Mouse (Mus musculus): ENCODE measurements around the gene Gm3285. TPM values are rescaled to one million over a fixed set of nuclear protein-coding genes. Genes with fewer than 3 reads are reported as not detected.

The Gm3285 gene
- polyA plus RNA-seq (2015; fragmentation: Nextera tagmentation; extraction: Ambion mirVana) = not detected in 2 replicates

DNA sequence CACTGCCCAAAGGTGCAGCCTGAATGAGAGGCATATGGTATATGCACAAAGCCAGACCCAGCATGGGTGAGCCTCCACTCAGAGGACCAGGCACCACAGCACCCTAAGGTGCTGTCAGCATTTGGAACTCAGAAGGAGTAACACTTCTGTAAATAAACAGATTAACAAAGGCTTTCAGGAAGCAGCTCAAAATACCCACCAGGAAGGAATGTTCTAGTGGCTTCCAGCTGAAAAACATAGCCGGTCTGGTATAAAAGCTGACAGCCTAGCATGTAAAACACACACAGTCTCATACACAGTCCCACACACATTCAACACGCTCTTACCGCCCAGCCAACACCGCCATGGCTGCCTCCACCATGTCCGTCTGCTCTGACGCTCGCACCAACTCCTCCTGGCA lies at the start of gene Gm3285:
TSS of gene Gm3285 (plus strand) at position 301 of the 400 bp plus-strand sequence.
- ATAC-seq = no peak
- H3K9ac ChIP-seq (replicated peaks) = no peak within 1 kb of the TSS
- WGBS = 50% methylated on average over 7 of the region's 7 CpGs
- H3K4me1 ChIP-seq (replicated peaks) = 0 out of 2 replicates have a peak, but pooled peaks cover 5% of the 10 kb centered on the region
- H3K4me3 ChIP-seq (replicated peaks) = no peak within 1 kb of the TSS
- H3K27me3 ChIP-seq = no peaks in the 10 kb centered on the region
- H3K36me3 ChIP-seq = no peaks in the 10 kb centered on the region
- no peak within 1 kb of the TSS for H3K27ac ChIP-seq
- H3K4me2 ChIP-seq (replicated peaks) = no peak within 1 kb of the TSS
- H3K9me3 ChIP-seq = no peaks in the 10 kb centered on the region

DNA sequence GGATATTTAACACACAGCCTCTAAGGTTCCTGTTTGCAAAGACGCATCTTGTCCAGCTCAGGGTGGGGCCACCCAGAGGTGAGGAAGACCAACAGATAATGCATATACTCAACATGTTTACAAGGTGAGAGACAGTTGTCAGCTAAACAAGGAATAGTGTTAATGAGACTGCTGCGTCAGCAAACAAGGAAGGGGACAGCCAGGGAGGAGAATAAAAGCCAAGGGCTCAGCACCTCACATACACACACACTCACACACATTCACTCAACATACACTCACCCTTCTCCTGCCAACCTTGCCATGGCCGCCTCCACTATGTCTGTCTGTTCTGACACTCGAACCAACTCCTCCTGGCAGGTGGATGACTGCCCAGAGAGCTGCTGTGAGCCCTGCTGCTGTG lies 47.4 kb upstream of the Gm3285 start, which contains the start of gene Gm2696:
TSS of gene Gm2696 (plus strand) at position 301 of the 400 bp plus-strand sequence.
- WGBS = 64% methylated on average over 4 of the region's 4 CpGs
- Histone ChIP-seq H3K9me3 (no peaks in the 10 kb centered on the region), H3K27ac (no peak within 1 kb of the TSS), H3K9ac (replicated peaks) (no peak within 1 kb of the TSS), H3K36me3 (no peaks in the 10 kb centered on the region), H3K4me2 (replicated peaks) (no peak within 1 kb of the TSS), H3K4me3 (replicated peaks) (no peak within 1 kb of the TSS), H3K27me3 (no peaks in the 10 kb centered on the region), H3K4me1 (replicated peaks) (no peaks in the 10 kb centered on the region)
- no peak for ATAC-seq

DNA sequence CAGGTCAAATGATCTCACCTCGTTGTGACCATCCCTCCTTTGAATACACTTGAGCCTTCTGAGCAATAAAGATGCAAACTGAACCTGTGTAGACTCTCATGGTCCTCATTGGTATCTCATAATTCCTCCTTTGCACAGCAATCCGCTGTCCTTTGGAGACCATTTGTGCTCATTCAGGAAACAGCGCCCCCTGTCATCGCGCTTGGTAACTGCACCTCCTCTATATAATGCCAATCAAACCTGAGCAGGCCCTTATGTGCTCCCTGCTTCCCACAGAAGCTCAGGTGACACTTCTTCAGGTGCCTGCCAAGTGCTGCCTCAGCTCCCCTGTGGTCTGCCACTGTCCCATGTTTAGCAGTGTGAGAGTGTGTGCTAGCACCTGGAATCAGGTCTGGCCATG lies 46.3 kb upstream of the Gm3285 start:
- no peak overlapping the region for H3K27ac ChIP-seq
- no peak for ATAC-seq
- H3K4me3 ChIP-seq (replicated peaks) = no peak overlapping the region
- H3K27me3 ChIP-seq = no peaks in the 10 kb centered on the region
- no peaks in the 10 kb centered on the region for H3K36me3 ChIP-seq
- H3K9ac ChIP-seq (replicated peaks) = no peak overlapping the region
- no peaks in the 10 kb centered on the region for H3K4me1 ChIP-seq (replicated peaks)
- H3K4me2 ChIP-seq (replicated peaks) = no peak overlapping the region
- WGBS = 39% methylated on average over 5 of the region's 5 CpGs
- H3K9me3 ChIP-seq = no peaks in the 10 kb centered on the region

DNA sequence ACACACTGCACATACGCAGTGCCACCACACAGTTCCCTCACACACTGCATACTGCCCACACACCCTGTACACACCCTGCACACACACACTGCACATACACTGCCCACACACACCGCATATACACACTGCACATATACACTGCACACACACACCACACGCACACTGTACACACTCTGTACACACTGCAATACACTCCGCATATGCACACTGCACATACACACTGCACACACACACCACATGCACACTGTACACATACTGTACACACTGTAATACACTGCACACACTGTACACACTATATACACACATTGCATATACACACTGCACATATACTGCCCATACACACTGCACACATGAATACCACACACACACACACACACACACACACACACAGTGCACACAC lies 43.3 kb upstream of the Gm3285 start:
- Histone ChIP-seq H3K4me3 (replicated peaks) (no peak overlapping the region), H3K36me3 (no peaks in the 10 kb centered on the region), H3K9ac (replicated peaks) (no peak overlapping the region), H3K27me3 (no peaks in the 10 kb centered on the region), H3K27ac (no peak overlapping the region), H3K9me3 (no peaks in the 10 kb centered on the region), H3K4me2 (replicated peaks) (no peak overlapping the region), H3K4me1 (replicated peaks) (no peaks in the 10 kb centered on the region)
- WGBS = 96% methylated on average over 4 of the region's 4 CpGs
- peak; percentile 60 for ATAC-seq

DNA sequence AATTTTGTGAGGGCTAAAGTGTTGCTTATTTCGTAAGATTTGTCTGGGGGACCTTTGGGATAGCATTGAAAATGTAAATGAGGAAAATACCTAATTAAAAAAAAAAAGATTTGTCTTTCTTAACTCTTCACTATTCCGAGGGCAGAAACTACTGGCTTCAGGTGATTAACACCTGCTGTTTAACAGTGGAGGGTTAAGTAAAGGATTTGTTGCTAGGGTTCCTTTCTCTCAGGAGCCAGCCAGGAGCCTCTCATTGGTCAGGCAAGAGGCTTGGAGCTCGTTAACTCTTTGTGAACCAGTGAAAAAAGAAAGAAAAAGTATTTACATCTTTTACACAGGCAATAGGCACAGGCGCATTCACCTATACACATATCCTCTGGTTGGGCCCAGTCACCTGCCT lies 42.6 kb upstream of the Gm3285 start:
- no peak for ATAC-seq
- H3K27ac ChIP-seq = no peak overlapping the region
- H3K36me3 ChIP-seq = no peaks in the 10 kb centered on the region
- no peaks in the 10 kb centered on the region for H3K27me3 ChIP-seq
- no peak overlapping the region for H3K4me3 ChIP-seq (replicated peaks)
- WGBS = 28% methylated on average over 4 of the region's 4 CpGs
- H3K9ac ChIP-seq (replicated peaks) = no peak overlapping the region
- no peaks in the 10 kb centered on the region for H3K4me1 ChIP-seq (replicated peaks)
- no peak overlapping the region for H3K4me2 ChIP-seq (replicated peaks)
- 0 out of 2 replicates have a peak, but pooled peaks cover 3% of the 10 kb centered on the region for H3K9me3 ChIP-seq

DNA sequence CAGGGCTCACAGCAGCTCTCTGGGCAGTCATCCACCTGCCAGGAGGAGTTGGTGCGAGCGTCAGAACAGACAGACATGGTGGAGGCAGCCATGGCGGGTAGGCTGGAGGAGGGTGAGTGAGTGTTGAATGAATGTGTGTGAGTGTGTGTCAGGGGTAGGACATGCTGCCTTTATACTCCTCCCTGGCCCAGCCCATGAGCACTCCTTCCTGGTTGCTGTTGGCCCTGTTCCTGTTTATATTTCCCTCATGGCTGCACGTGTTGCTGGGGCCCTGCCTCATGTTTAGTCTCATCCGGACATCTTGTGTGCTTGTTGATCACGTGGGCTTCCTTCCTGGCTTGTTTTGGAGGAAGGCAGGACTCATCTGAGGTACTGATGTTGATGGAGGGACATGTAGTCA lies 34.8 kb upstream of the Gm3285 start, which contains the start of gene Krtap10-4:
TSS of gene Krtap10-4 (minus strand) at position 145 of the 400 bp plus-strand sequence.
- no peak for ATAC-seq
- Histone ChIP-seq H3K9ac (replicated peaks) (no peak within 1 kb of the TSS), H3K4me2 (replicated peaks) (no peak within 1 kb of the TSS), H3K27ac (no peak within 1 kb of the TSS), H3K9me3 (0 out of 2 replicates have a peak, but pooled peaks cover 3% of the 10 kb centered on the region), H3K27me3 (no peaks in the 10 kb centered on the region), H3K4me3 (replicated peaks) (no peak within 1 kb of the TSS), H3K36me3 (no peaks in the 10 kb centered on the region), H3K4me1 (replicated peaks) (no peaks in the 10 kb centered on the region)
- WGBS = 71% methylated on average over 6 of the region's 6 CpGs

DNA sequence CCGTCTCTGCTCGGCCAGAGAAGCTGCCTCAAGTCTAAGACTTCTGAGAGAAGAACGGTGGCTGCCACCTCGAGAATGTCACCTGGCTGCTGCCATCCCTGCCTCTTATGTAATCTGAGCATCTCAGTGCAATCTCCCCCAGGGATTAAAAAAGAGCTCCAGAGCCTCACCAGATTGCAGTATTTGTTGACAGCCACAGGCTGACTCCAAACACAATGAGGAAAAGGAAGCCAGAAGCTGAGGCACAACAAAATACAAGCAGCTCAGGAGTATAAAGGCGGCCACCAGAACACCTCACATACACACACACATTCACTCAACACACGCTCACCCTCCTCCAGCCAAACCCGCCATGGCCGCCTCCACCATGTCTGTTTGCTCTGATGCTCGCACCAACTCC lies 26.1 kb upstream of the Gm3285 start, which contains the start of gene Krtap10-10:
TSS of gene Krtap10-10 (plus strand) at position 301 of the 400 bp plus-strand sequence.
- Histone ChIP-seq H3K9ac (replicated peaks) (no peak within 1 kb of the TSS), H3K27me3 (no peaks in the 10 kb centered on the region), H3K36me3 (no peaks in the 10 kb centered on the region), H3K27ac (no peak within 1 kb of the TSS), H3K4me2 (replicated peaks) (no peak within 1 kb of the TSS), H3K4me3 (replicated peaks) (no peak within 1 kb of the TSS), H3K4me1 (replicated peaks) (no peaks in the 10 kb centered on the region), H3K9me3 (no peaks in the 10 kb centered on the region; the same call in 1 of the 2 replicates)
- no peak for ATAC-seq
- WGBS = 76% methylated on average over 9 of the region's 9 CpGs

DNA sequence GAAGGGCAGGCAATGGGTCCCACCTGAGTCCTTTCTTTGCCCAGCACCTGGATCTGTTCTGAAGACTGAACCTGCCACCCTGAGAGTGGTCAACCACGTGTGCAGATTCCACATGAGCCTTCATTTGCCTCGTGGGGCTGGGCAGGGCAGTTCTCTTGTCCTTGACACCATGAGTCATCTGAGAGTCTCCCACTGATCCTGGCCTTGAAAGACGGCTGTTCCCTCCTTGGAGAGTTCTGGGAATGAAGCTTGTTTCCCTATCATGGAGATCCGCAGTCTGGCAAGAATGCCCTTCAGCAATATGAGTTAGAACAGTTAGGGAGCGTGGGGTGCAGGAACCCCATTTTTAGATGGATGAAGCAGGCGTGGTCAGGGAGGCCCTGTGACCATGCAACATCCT lies 22.8 kb upstream of the Gm3285 start:
- H3K27ac ChIP-seq = no peak overlapping the region
- no peak for ATAC-seq

DNA sequence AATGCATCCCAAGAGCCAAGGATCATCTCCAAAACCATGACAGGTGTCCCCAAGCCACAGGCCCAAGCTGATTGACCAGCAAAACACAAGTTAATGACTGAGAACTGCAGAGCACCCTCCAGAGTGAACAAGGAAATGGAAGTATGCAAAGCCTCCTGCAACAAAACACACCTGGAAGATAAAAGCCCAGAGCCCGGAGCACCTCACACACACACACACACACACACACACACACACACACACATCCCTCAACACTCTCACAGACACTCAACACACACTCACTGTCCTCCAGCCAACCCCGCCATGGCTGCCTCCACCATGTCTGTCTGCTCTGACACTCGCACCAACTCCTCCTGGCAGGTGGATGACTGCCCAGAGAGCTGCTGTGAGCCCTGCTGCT lies 15.3 kb upstream of the Gm3285 start, which contains the start of gene Gm36176:
TSS of gene Gm36176 (plus strand) at position 301 of the 400 bp plus-strand sequence.
- Histone ChIP-seq H3K4me1 (replicated peaks) (no peaks in the 10 kb centered on the region), H3K36me3 (no peaks in the 10 kb centered on the region), H3K4me3 (replicated peaks) (no peak within 1 kb of the TSS), H3K9me3 (peaks cover 22% of the 10 kb centered on the region; the same call in 1 of the 2 replicates), H3K4me2 (replicated peaks) (no peak within 1 kb of the TSS), H3K27me3 (no peaks in the 10 kb centered on the region), H3K9ac (replicated peaks) (no peak within 1 kb of the TSS), H3K27ac (no peak within 1 kb of the TSS)
- no peak for ATAC-seq
- 97% methylated on average over 3 of the region's 3 CpGs for WGBS

More for the DNA sequence above, 22.8 kb upstream of the Gm3285 start:
- Histone ChIP-seq H3K36me3 (no peaks in the 10 kb centered on the region), H3K4me2 (replicated peaks) (no peak overlapping the region), H3K4me3 (replicated peaks) (no peak overlapping the region), H3K27me3 (no peaks in the 10 kb centered on the region), H3K4me1 (replicated peaks) (no peaks in the 10 kb centered on the region), H3K9ac (replicated peaks) (no peak overlapping the region), H3K9me3 (peaks cover 14% of the 10 kb centered on the region; the same call in 1 of the 2 replicates)
- WGBS = 74% methylated on average over 6 of the region's 6 CpGs

DNA sequence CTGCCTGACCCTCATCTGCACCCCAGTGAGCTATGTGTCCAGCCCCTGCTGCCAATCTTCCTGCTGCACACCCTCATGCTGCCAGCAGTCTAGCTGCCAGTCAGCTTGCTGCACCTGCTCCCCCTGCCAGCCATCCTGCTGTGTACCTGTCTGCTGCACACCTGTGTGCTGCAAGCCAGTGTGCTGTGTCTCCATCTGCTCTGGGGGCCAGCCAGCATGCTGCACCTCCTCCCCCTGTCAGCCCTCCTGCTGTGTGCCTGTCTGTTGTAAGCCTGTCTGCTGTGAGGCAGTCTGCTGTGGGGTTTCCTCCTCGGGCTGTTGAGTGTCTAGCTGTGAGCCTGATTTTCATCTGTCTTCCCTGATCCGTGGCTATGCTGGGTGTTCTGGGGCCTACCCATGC lies 14.8 kb upstream of the Gm3285 start:
- Histone ChIP-seq H3K9me3 (peaks cover 22% of the 10 kb centered on the region; the same call in 1 of the 2 replicates), H3K4me2 (replicated peaks) (no peak overlapping the region), H3K9ac (replicated peaks) (no peak overlapping the region), H3K4me3 (replicated peaks) (no peak overlapping the region), H3K27me3 (no peaks in the 10 kb centered on the region), H3K36me3 (no peaks in the 10 kb centered on the region), H3K27ac (no peak overlapping the region), H3K4me1 (replicated peaks) (no peaks in the 10 kb centered on the region)
- ATAC-seq = no peak
- WGBS = 11% methylated on average over 2 of the region's 2 CpGs

DNA sequence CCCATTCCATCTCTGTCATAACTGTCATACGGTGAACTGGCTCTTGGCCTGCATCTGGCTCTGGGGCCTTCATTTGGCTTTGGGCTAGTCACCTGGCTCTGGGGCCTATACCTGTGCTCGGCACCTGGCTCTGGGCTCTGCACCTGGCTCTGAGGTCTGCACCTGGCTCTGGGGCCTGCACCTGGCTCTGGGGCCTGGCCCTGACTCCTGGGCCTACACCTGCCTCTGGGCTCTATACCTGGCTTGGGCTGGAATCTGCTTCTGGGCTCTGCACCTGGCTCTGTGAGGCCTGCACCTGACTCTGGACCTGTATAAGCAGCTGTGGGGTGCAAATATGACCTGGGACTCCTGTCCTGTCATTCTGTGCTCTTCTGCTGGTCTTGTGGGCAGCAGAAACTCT lies 14.2 kb upstream of the Gm3285 start:
- no peaks in the 10 kb centered on the region for H3K27me3 ChIP-seq
- no peak overlapping the region for H3K4me3 ChIP-seq (replicated peaks)
- no peaks in the 10 kb centered on the region for H3K4me1 ChIP-seq (replicated peaks)
- no peak for ATAC-seq
- H3K27ac ChIP-seq = no peak overlapping the region
- no peak overlapping the region for H3K4me2 ChIP-seq (replicated peaks)
- 86% methylated on average over 2 of the region's 2 CpGs for WGBS
- H3K9ac ChIP-seq (replicated peaks) = no peak overlapping the region
- peaks cover 22% of the 10 kb centered on the region; the same call in 1 of the 2 replicates for H3K9me3 ChIP-seq
- H3K36me3 ChIP-seq = no peaks in the 10 kb centered on the region

DNA sequence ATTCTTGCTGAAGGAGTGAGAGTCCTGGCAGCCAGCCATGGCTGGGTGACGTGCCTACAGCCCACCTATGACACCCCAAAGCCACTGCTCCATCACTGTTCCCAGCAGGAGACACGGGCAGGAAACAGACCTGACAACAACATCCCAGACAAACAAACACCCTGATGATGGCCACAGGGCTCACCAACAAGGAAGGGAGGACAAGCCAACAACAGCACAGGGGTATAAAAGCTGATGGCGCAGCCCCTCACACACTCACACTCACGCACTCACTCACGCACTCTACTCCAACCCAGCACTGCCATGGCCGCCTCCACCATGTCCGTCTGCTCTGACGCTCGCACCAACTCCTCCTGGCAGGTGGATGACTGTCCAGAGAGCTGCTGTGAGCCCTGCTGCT lies 9.2 kb upstream of the Gm3285 start, which contains the start of gene Gm10318:
TSS of gene Gm10318 (plus strand) at position 301 of the 400 bp plus-strand sequence.
- 0 out of 2 replicates have a peak, but pooled peaks cover 4% of the 10 kb centered on the region for H3K9me3 ChIP-seq
- no peak for ATAC-seq
- no peak within 1 kb of the TSS for H3K9ac ChIP-seq (replicated peaks)
- H3K36me3 ChIP-seq = no peaks in the 10 kb centered on the region
- 72% methylated on average over 9 of the region's 9 CpGs for WGBS
- H3K4me1 ChIP-seq (replicated peaks) = peaks cover 5% of the 10 kb centered on the region; the same call in 1 of the 2 replicates
- no peaks in the 10 kb centered on the region for H3K27me3 ChIP-seq
- H3K4me2 ChIP-seq (replicated peaks) = no peak within 1 kb of the TSS
- H3K27ac ChIP-seq = no peak within 1 kb of the TSS
- no peak within 1 kb of the TSS for H3K4me3 ChIP-seq (replicated peaks)

All from midbrain, embryonic 13.5 days (tissue).